Mouse (Mus musculus) thymus, adult 2 months (tissue): ENCODE measurements around the gene Gpr157.

Experiments used
- CTCF ChIP-seq: fragments of 200-500 bp; IDR thresholded peaks from 2 replicates; pipeline ENCODE4 v1.5.1; 2012; ENCODE audit warnings: mild to moderate bottlenecking, control low read depth, low read length, moderate library complexity, borderline replicate concordance; ENCODE audit not compliant: control insufficient read depth, poor library complexity, insufficient read depth; ENCODE audit errors: extremely low read depth
- POLR2A ChIP-seq: fragments of 200-500 bp; IDR thresholded peaks from 2 replicates; pipeline ENCODE4 v1.6.1; 2012; ENCODE audit warnings: mild to moderate bottlenecking, low read length, control low read depth, moderate library complexity; ENCODE audit not compliant: control insufficient read depth, poor library complexity, insufficient read depth; ENCODE audit errors: extremely low read depth

DNA sequence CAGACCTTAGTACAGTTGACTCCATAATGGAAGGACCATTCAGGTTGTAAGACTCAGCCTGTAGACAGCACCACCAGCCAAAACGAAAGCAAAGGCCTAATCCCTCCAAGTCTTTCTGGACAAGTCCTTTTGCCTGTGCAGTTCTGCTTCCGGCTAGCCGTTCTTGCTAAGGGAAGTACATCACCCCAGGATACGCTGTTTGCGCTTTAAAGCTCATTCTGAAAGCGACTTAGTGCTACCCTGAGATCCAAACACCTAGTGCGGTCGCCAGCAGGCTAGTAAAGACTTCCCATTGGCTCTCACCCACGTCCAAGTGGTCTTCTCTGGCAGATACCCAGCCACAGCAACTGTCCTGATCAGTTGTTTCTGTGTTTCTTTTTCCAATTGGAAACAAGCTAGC, 23.2 kb downstream of the Gpr157 start:
- TF ChIP-seq CTCF (no peak), POLR2A (no peak)
